ENCODE assay signal across 21 mouse cellular contexts in genomic region chr4:124360578-124360908, GRCm38 (mm10).
DNase-seq lines count a peak whose midpoint lies in the region; ATAC-seq lines count a peak whose summit lies in the region.
"Had no signal": no experiment of that assay in that cellular context is flagged by ENCODE, and none has a peak within 500 bp of the region (broad histone marks: within the 10 kb centered on the region; RNA-seq: fewer than 3 reads in every experiment).

No protein-coding gene starts in this region.

- peaks cover 23% of the 10 kb centered on the region for H3K4me1 ChIP-seq in midbrain, embryonic 10.5 days
- 0 out of 2 replicates have a peak, but pooled peaks cover 9% of the 10 kb centered on the region for H3K4me1 ChIP-seq in midbrain, embryonic 15.5 days
- H3K4me1 ChIP-seq in forebrain, embryonic 10.5 days: peaks cover 27% of the 10 kb centered on the region
- peaks cover 10% of the 10 kb centered on the region; the same call in 1 of the 2 replicates for H3K4me1 ChIP-seq in forebrain, embryonic 14.5 days (ENCODE audit: control insufficient read depth, insufficient read depth, low read length)
- peaks cover 17% of the 10 kb centered on the region for H3K4me1 ChIP-seq in midbrain, embryonic 13.5 days (replicated peaks)
- no peaks in the 10 kb centered on the region for H3K4me1 ChIP-seq in intestine, embryonic 16.5 days (ENCODE audit: control insufficient read depth, insufficient read depth, low read length)
- H3K4me1 ChIP-seq: embryonic facial prominence, embryonic 15.5 days; heart, embryonic 12.5 days; intestine, embryonic 15.5 days had no signal

- no peak for ATAC-seq in midbrain, embryonic 15.5 days (replicated peaks)
- ATAC-seq in forebrain, embryonic 14.5 days: peak; percentile 50
- 0 out of 2 replicates have a peak, but pooled peaks have one; percentile 34 for ATAC-seq in midbrain, embryonic 13.5 days
- ATAC-seq in intestine, embryonic 16.5 days: no peak
- ATAC-seq in CD4-positive, CD25-positive, alpha-beta regulatory T cell, adult 4 months: no peak
- ATAC-seq: intestine, embryonic 15.5 days had no signal

- WGBS in midbrain, embryonic 10.5 days: 35% methylated on average over 6 of the region's 6 CpGs
- WGBS in midbrain, embryonic 15.5 days: 23% methylated on average over 6 of the region's 6 CpGs
- WGBS in forebrain, embryonic 10.5 days: 31% methylated on average over 6 of the region's 6 CpGs
- WGBS in forebrain, embryonic 14.5 days: 5% methylated on average over 6 of the region's 6 CpGs
- WGBS in midbrain, embryonic 13.5 days: 23% methylated on average over 6 of the region's 6 CpGs
- WGBS in intestine, embryonic 16.5 days: 64% methylated on average over 6 of the region's 6 CpGs

- H3K27ac ChIP-seq in midbrain, embryonic 10.5 days (replicated peaks): peak overlapping the region; percentile 42; the same call in 1 of the 2 replicates
- no peak overlapping the region for H3K27ac ChIP-seq in midbrain, embryonic 15.5 days
- 0 out of 2 replicates have a peak overlapping the region, but pooled peaks have one; percentile 48 for H3K27ac ChIP-seq in forebrain, embryonic 10.5 days
- peak overlapping the region; percentile 76; the same call in 1 of the 2 replicates for H3K27ac ChIP-seq in forebrain, embryonic 14.5 days (ENCODE audit: low read depth, low read length)
- H3K27ac ChIP-seq in midbrain, embryonic 13.5 days: peak overlapping the region; percentile 40
- no peak overlapping the region for H3K27ac ChIP-seq in intestine, embryonic 16.5 days (ENCODE audit: low read length)
- H3K27ac ChIP-seq: embryonic facial prominence, embryonic 15.5 days; hindbrain, embryonic 10.5 days; hindbrain, embryonic 14.5 days; intestine, embryonic 15.5 days had no signal

- H3K9me3 ChIP-seq in midbrain, embryonic 10.5 days (replicated peaks): 0 out of 2 replicates have a peak, but pooled peaks cover 5% of the 10 kb centered on the region
- H3K9me3 ChIP-seq in midbrain, embryonic 15.5 days: no peaks in the 10 kb centered on the region
- H3K9me3 ChIP-seq in forebrain, embryonic 10.5 days: no peaks in the 10 kb centered on the region
- H3K9me3 ChIP-seq in forebrain, embryonic 14.5 days (replicated peaks; ENCODE audit: control insufficient read depth, low read length): no peaks in the 10 kb centered on the region
- peaks cover 4% of the 10 kb centered on the region; the same call in 1 of the 2 replicates for H3K9me3 ChIP-seq in midbrain, embryonic 13.5 days
- no peaks in the 10 kb centered on the region for H3K9me3 ChIP-seq in intestine, embryonic 16.5 days (ENCODE audit: control insufficient read depth, low read length)
- H3K9me3 ChIP-seq: embryonic facial prominence, embryonic 15.5 days; hindbrain, embryonic 10.5 days; intestine, embryonic 15.5 days had no signal

- no peak for DNase-seq in midbrain, embryonic 10.5 days (ENCODE audit: low spot score)
- DNase-seq in forebrain, embryonic 10.5 days (ENCODE audit: extremely low spot score, low spot score): no peak
- DNase-seq in forebrain, embryonic 14.5 days (ENCODE audit: low spot score): no peak
- DNase-seq in urinary bladder, postnatal 36 days (ENCODE audit: low spot score in 2 of 2): no peak
- DNase-seq: adrenal gland, adult 2 months; adrenal gland, postnatal 25 days; cerebellum, adult 2 months; cerebellum, postnatal 14 days; embryo, embryonic 11 days; gastrocnemius, postnatal 36 days; heart, adult 18-20 months had no signal

- H3K27me3 ChIP-seq in midbrain, embryonic 10.5 days (ENCODE audit: low read depth, poor library complexity, severe bottlenecking): peaks cover 38% of the 10 kb centered on the region
- peaks cover 5% of the 10 kb centered on the region for H3K27me3 ChIP-seq in midbrain, embryonic 15.5 days (replicated peaks)
- peaks cover 54% of the 10 kb centered on the region for H3K27me3 ChIP-seq in forebrain, embryonic 10.5 days (ENCODE audit: poor library complexity, severe bottlenecking)
- H3K27me3 ChIP-seq in forebrain, embryonic 14.5 days (replicated peaks; ENCODE audit: control insufficient read depth, insufficient read depth, low read length): no peaks in the 10 kb centered on the region
- H3K27me3 ChIP-seq in midbrain, embryonic 13.5 days: peaks cover 20% of the 10 kb centered on the region
- 0 out of 2 replicates have a peak, but pooled peaks cover 2% of the 10 kb centered on the region for H3K27me3 ChIP-seq in intestine, embryonic 16.5 days (replicated peaks; ENCODE audit: control insufficient read depth, insufficient read depth, low read length)

- H3K4me2 ChIP-seq in midbrain, embryonic 15.5 days: no peak overlapping the region
- H3K4me2 ChIP-seq in forebrain, embryonic 14.5 days (ENCODE audit: low read length): no peak overlapping the region
- H3K4me2 ChIP-seq in midbrain, embryonic 13.5 days (replicated peaks): no peak overlapping the region
- no peak overlapping the region for H3K4me2 ChIP-seq in intestine, embryonic 16.5 days (ENCODE audit: low read depth, low read length)
- H3K4me2 ChIP-seq: embryonic facial prominence, embryonic 15.5 days; heart, embryonic 12.5 days; hindbrain, embryonic 14.5 days; intestine, embryonic 15.5 days had no signal

- H3K36me3 ChIP-seq in midbrain, embryonic 10.5 days: no peaks in the 10 kb centered on the region
- no peaks in the 10 kb centered on the region for H3K36me3 ChIP-seq in midbrain, embryonic 15.5 days (replicated peaks)
- H3K36me3 ChIP-seq in forebrain, embryonic 10.5 days (replicated peaks): no peaks in the 10 kb centered on the region
- H3K36me3 ChIP-seq in forebrain, embryonic 14.5 days (ENCODE audit: control insufficient read depth, insufficient read depth, low read length): no peaks in the 10 kb centered on the region
- no peaks in the 10 kb centered on the region for H3K36me3 ChIP-seq in midbrain, embryonic 13.5 days
- no peaks in the 10 kb centered on the region for H3K36me3 ChIP-seq in intestine, embryonic 16.5 days (ENCODE audit: control insufficient read depth, insufficient read depth, low read length)
- H3K36me3 ChIP-seq: embryonic facial prominence, embryonic 15.5 days; heart, embryonic 12.5 days; hindbrain, embryonic 10.5 days; intestine, embryonic 15.5 days had no signal

- no peak overlapping the region for H3K4me3 ChIP-seq in midbrain, embryonic 10.5 days
- no peak overlapping the region for H3K4me3 ChIP-seq in midbrain, embryonic 15.5 days
- no peak overlapping the region for H3K4me3 ChIP-seq in forebrain, embryonic 10.5 days
- no peak overlapping the region for H3K4me3 ChIP-seq in forebrain, embryonic 14.5 days (ENCODE audit: low read depth, low read length)
- no peak overlapping the region for H3K4me3 ChIP-seq in midbrain, embryonic 13.5 days (replicated peaks)
- H3K4me3 ChIP-seq in intestine, embryonic 16.5 days (ENCODE audit: low read length): no peak overlapping the region
- H3K4me3 ChIP-seq: embryonic facial prominence, embryonic 15.5 days; erythroblast, embryonic 14.5 days; heart, embryonic 12.5 days; hindbrain, embryonic 10.5 days; intestine, embryonic 15.5 days had no signal

- H3K9ac ChIP-seq in midbrain, embryonic 15.5 days: no peak overlapping the region
- no peak overlapping the region for H3K9ac ChIP-seq in forebrain, embryonic 14.5 days (ENCODE audit: low read length)
- no peak overlapping the region for H3K9ac ChIP-seq in midbrain, embryonic 13.5 days (replicated peaks)
- H3K9ac ChIP-seq in intestine, embryonic 16.5 days (ENCODE audit: low read depth, low read length): no peak overlapping the region
- H3K9ac ChIP-seq: embryonic facial prominence, embryonic 15.5 days; heart, embryonic 12.5 days; hindbrain, embryonic 14.5 days; intestine, embryonic 15.5 days had no signal

Comparison
In these comparisons a context has a peak if more than half of its experiments do, and no peak if none do; other contexts are left out.
1. H3K27ac ChIP-seq: peak in midbrain, embryonic 10.5 days (single experiment), forebrain, embryonic 10.5 days (single experiment), forebrain, embryonic 14.5 days (single experiment) and midbrain, embryonic 13.5 days (single experiment); none in midbrain, embryonic 15.5 days (single experiment) and intestine, embryonic 16.5 days (single experiment).
2. ATAC-seq: peak in forebrain, embryonic 14.5 days (single experiment) and midbrain, embryonic 13.5 days (single experiment); none in midbrain, embryonic 15.5 days (single experiment), intestine, embryonic 16.5 days (single experiment) and CD4-positive, CD25-positive, alpha-beta regulatory T cell, adult 4 months (single experiment).